ENCODE assay signal across 10 mouse cellular contexts in genomic region chr8:84952612-84953255, GRCm38 (mm10). TPM values are rescaled to one million over a fixed set of nuclear protein-coding genes. Genes with fewer than 3 reads are reported as not detected.
DNase-seq lines count a peak whose midpoint lies in the region; ATAC-seq and TF ChIP-seq lines count a peak whose summit lies in the region.
"Had no signal": no experiment of that assay in that cellular context is flagged by ENCODE, and none has a peak within 500 bp of the region (broad histone marks: within the 10 kb centered on the region; RNA-seq: fewer than 3 reads in every experiment).

No protein-coding gene starts in this region.

- in situ Hi-C loops in ES-E14 (cut with MboI; ENCODE audit: low sequenced_read_pairs in 2 of 2, unreplicated experiment in 2 of 2): loop anchor here in 1 of 2 experiments (25.0 kb wide), 1 partner anchor 460 kb away; no protein-coding TSS in a partner anchor

- peak overlapping the region; percentile 30; the same call in 1 of the 2 replicates for H3K4me2 ChIP-seq in limb, embryonic 13.5 days (replicated peaks)
- H3K4me2 ChIP-seq in myocyte (ENCODE audit: low read depth): peak overlapping the region; percentile 67
- H3K4me2 ChIP-seq in midbrain, embryonic 13.5 days (replicated peaks): no peak overlapping the region
- H3K4me2 ChIP-seq: embryonic facial prominence, embryonic 15.5 days; neural tube, embryonic 12.5 days had no signal

- H3K27ac ChIP-seq in ES-E14 (ENCODE audit: insufficient read depth, low read depth, low read length, poor library complexity, severe bottlenecking): no peak overlapping the region
- no peak overlapping the region for H3K27ac ChIP-seq in limb, embryonic 13.5 days
- H3K27ac ChIP-seq in midbrain, embryonic 13.5 days: no peak overlapping the region
- H3K27ac ChIP-seq: embryonic facial prominence, embryonic 15.5 days; neural tube, embryonic 12.5 days had no signal

- no peak for ATAC-seq in limb, embryonic 13.5 days (ENCODE audit: low FRiP score, low read depth)
- no peak for ATAC-seq in midbrain, embryonic 13.5 days

- peaks cover 56% of the 10 kb centered on the region for H3K27me3 ChIP-seq in limb, embryonic 13.5 days
- H3K27me3 ChIP-seq in myocyte (ENCODE audit: control insufficient read depth, insufficient read depth, insufficient read length): peaks cover 12% of the 10 kb centered on the region
- peaks cover 49% of the 10 kb centered on the region for H3K27me3 ChIP-seq in midbrain, embryonic 13.5 days

- H3K4me3 ChIP-seq in ES-E14 (ENCODE audit: insufficient read depth in 1 of 2, low read depth in 1 of 2, low read length in 2 of 2, poor library complexity in 1 of 2, severe bottlenecking in 1 of 2): peak overlapping the region; percentile 57 to 60
- no peak overlapping the region for H3K4me3 ChIP-seq in limb, embryonic 13.5 days
- no peak overlapping the region for H3K4me3 ChIP-seq in myocyte
- no peak overlapping the region for H3K4me3 ChIP-seq in midbrain, embryonic 13.5 days (replicated peaks)
- H3K4me3 ChIP-seq: embryonic facial prominence, embryonic 15.5 days; neural tube, embryonic 12.5 days had no signal

- H3K36me3 ChIP-seq in ES-E14 (ENCODE audit: control insufficient read depth, insufficient read depth, low read length, poor library complexity, severe bottlenecking) (peaks cover 5% of the 10 kb centered on the region), myocyte (ENCODE audit: control insufficient read depth, insufficient read depth) (no peaks in the 10 kb centered on the region)
- H3K36me3 ChIP-seq in limb, embryonic 13.5 days: peaks cover 12% of the 10 kb centered on the region
- H3K36me3 ChIP-seq in midbrain, embryonic 13.5 days: peaks cover 6% of the 10 kb centered on the region

- TF ChIP-seq POLR2A in myocyte (IDR thresholded peaks at IDR 0.05; ENCODE audit: insufficient read length, low read depth): no peak

- peaks cover 2 to 6% of the 10 kb centered on the region in 2 experiments; a peak in 2 of 4 replicates for H3K4me1 ChIP-seq in ES-E14 (ENCODE audit: control insufficient read depth in 2 of 2, insufficient read depth in 2 of 2, low read length in 2 of 2, poor library complexity in 1 of 2)
- no peaks in the 10 kb centered on the region for H3K4me1 ChIP-seq in limb, embryonic 13.5 days
- no peaks in the 10 kb centered on the region; the same call in 1 of the 2 replicates for H3K4me1 ChIP-seq in midbrain, embryonic 13.5 days (replicated peaks)
- H3K4me1 ChIP-seq: embryonic facial prominence, embryonic 15.5 days; neural tube, embryonic 12.5 days had no signal

- H3ac ChIP-seq in myocyte (ENCODE audit: control insufficient read depth, insufficient read length): no peak overlapping the region

- no peaks in the 10 kb centered on the region for H3K79me2 ChIP-seq in myocyte (ENCODE audit: control insufficient read depth, insufficient read depth)

- H3K9ac ChIP-seq in ES-E14 (ENCODE audit: insufficient read depth, low read depth, low read length, poor library complexity, severe bottlenecking): peak overlapping the region; percentile 38; the same call in 1 of the 2 replicates
- no peak overlapping the region for H3K9ac ChIP-seq in limb, embryonic 13.5 days
- no peak overlapping the region for H3K9ac ChIP-seq in midbrain, embryonic 13.5 days (replicated peaks)
- H3K9ac ChIP-seq: embryonic facial prominence, embryonic 15.5 days; neural tube, embryonic 12.5 days had no signal

- peak; percentile 43 for DNase-seq in CD4-positive helper T cell, adult 2 months (ENCODE audit: low read depth, low spot score)
- DNase-seq in ES-E14 (ENCODE audit: low read depth, low spot score): no peak
- peak; percentile 47 for DNase-seq in heart, adult 8-10 months (ENCODE audit: low spot score)
- no peak for DNase-seq in ovary, postnatal 14 days (ENCODE audit: low spot score)
- DNase-seq in right cerebral cortex, postnatal 10 days (ENCODE audit: low spot score in 2 of 2): no peak

- 7% methylated on average over 18 of the region's 18 CpGs for WGBS in limb, embryonic 13.5 days
- WGBS in midbrain, embryonic 13.5 days: 12% methylated on average over 18 of the region's 18 CpGs

- no peaks in the 10 kb centered on the region for H3K9me3 ChIP-seq in ES-E14 (ENCODE audit: control insufficient read depth, insufficient read depth, low read depth, low read length)
- H3K9me3 ChIP-seq in limb, embryonic 13.5 days: no peaks in the 10 kb centered on the region
- no peaks in the 10 kb centered on the region for H3K9me3 ChIP-seq in midbrain, embryonic 13.5 days
- H3K9me3 ChIP-seq: embryonic facial prominence, embryonic 15.5 days; neural tube, embryonic 12.5 days had no signal

TF ChIP-seq in ES-E14, 5 proteins besides CTCF, POLR2A, EP300 and RAD21:
- TF ChIP-seq CHD2 (IDR thresholded peaks at IDR 0.05; ENCODE audit: low read depth, low read length) (no peak), ZC3H11A (IDR thresholded peaks at IDR 0.05; ENCODE audit: borderline replicate concordance, low read depth, low read length) (no peak), HCFC1 (IDR thresholded peaks at IDR 0.05; ENCODE audit: borderline replicate concordance, insufficient read depth, low read length) (no peak), MAFK (IDR thresholded peaks at IDR 0.05; ENCODE audit: insufficient read depth, low read depth, low read length) (no peak), ZNF384 (IDR thresholded peaks at IDR 0.05; ENCODE audit: low read depth, low read length) (no peak)
TF ChIP-seq in ES-E14: peak in this region for 0.

TF ChIP-seq in myocyte, 11 proteins besides CTCF, POLR2A, EP300 and RAD21:
- peak; percentile 79 for TF ChIP-seq SRF (IDR thresholded peaks at IDR 0.05; ENCODE audit: control insufficient read depth, insufficient read length, low read depth)
- no peak for TF ChIP-seq MYOG (IDR thresholded peaks at IDR 0.05; ENCODE audit: control insufficient read depth in 1 of 3, insufficient read depth in 1 of 3, insufficient read length in 2 of 3, low read depth in 2 of 3)

RNA-seq across cellular contexts. Expression of gene Rtbdn, which starts 5.9 kb away (rescaled TPM):
- 0.13 TPM in 1 of 2 replicates, not detected in the other for total RNA-seq in ES-E14 (2012; rRNA removed)
- not detected for total RNA-seq in heart, adult 8-10 months (2022)
- polyA plus RNA-seq in limb, embryonic 13.5 days (2015; fragmentation: Nextera tagmentation; extraction: Ambion mirVana): 0.20 and 0.47 TPM in 2 replicates
- not detected for polyA plus RNA-seq in myocyte (2012; fragmentation: generic; extraction: Trizol)
- 1.9 and 2.7 TPM in 2 replicates for polyA plus RNA-seq in midbrain, embryonic 13.5 days (2015; fragmentation: Nextera tagmentation; extraction: Ambion mirVana)

RNA-seq across cellular contexts. Expression of gene Mast1, which starts 15.6 kb away (rescaled TPM):
- 1.4 and 2.5 TPM in 2 replicates for total RNA-seq in ES-E14 (2012; rRNA removed)
- under 1 TPM; 0.06 to 0.19 (median 0.13) TPM for total RNA-seq in heart, adult 8-10 months (2022)
- polyA plus RNA-seq in limb, embryonic 13.5 days (2015; fragmentation: Nextera tagmentation; extraction: Ambion mirVana): 0.32 and 0.55 TPM in 2 replicates
- not detected for polyA plus RNA-seq in myocyte (2012; fragmentation: generic; extraction: Trizol)
- polyA plus RNA-seq in midbrain, embryonic 13.5 days (2015; fragmentation: Nextera tagmentation; extraction: Ambion mirVana): 55.6 and 56.1 TPM in 2 replicates

RNA-seq across cellular contexts. Expression of gene Gm49661, which starts 16.5 kb away (rescaled TPM):
- total RNA-seq in ES-E14 (2012; rRNA removed): not detected in 2 replicates
- 1 to 10 TPM in 2 of 4 experiments, not detected in 2; 2.4 to 5.9 TPM for total RNA-seq in heart, adult 8-10 months (2022)
- polyA plus RNA-seq in limb, embryonic 13.5 days (2015; fragmentation: Nextera tagmentation; extraction: Ambion mirVana): not detected in 2 replicates
- not detected for polyA plus RNA-seq in myocyte (2012; fragmentation: generic; extraction: Trizol)
- polyA plus RNA-seq in midbrain, embryonic 13.5 days (2015; fragmentation: Nextera tagmentation; extraction: Ambion mirVana): not detected in 2 replicates
- polyA plus RNA-seq: embryonic facial prominence, embryonic 15.5 days; neural tube, embryonic 12.5 days had no signal

RNA-seq across cellular contexts. Expression of gene Prdx2, which starts 16.7 kb away (rescaled TPM):
- 259 and 328 TPM in 2 replicates for total RNA-seq in ES-E14 (2012; rRNA removed)
- 100 to 1,000 TPM; 644 to 711 (median 676) TPM for total RNA-seq in heart, adult 8-10 months (2022)
- polyA plus RNA-seq in limb, embryonic 13.5 days (2015; fragmentation: Nextera tagmentation; extraction: Ambion mirVana): 961 and 978 TPM in 2 replicates
- 432 TPM for polyA plus RNA-seq in myocyte (2012; fragmentation: generic; extraction: Trizol)
- 1,603 and 1,658 TPM in 2 replicates for polyA plus RNA-seq in midbrain, embryonic 13.5 days (2015; fragmentation: Nextera tagmentation; extraction: Ambion mirVana)

RNA-seq across cellular contexts. Expression of gene Rnaseh2a, which starts 16.8 kb away (rescaled TPM):
- total RNA-seq in ES-E14 (2012; rRNA removed): 160 and 174 TPM in 2 replicates
- total RNA-seq in heart, adult 8-10 months (2022): 10 to 100 TPM; 41.9 to 61.3 (median 55.0) TPM
- 90.9 and 93.2 TPM in 2 replicates for polyA plus RNA-seq in limb, embryonic 13.5 days (2015; fragmentation: Nextera tagmentation; extraction: Ambion mirVana)
- 74.1 TPM for polyA plus RNA-seq in myocyte (2012; fragmentation: generic; extraction: Trizol)
- polyA plus RNA-seq in midbrain, embryonic 13.5 days (2015; fragmentation: Nextera tagmentation; extraction: Ambion mirVana): 66.5 and 68.6 TPM in 2 replicates

Comparison
In these comparisons a context has a peak if more than half of its experiments do, and no peak if none do; other contexts are left out.
1. DNase-seq: peak in CD4-positive helper T cell, adult 2 months (single experiment) and heart, adult 8-10 months (single experiment); none in ES-E14 (single experiment), ovary, postnatal 14 days (single experiment) and right cerebral cortex, postnatal 10 days (0 of 2).
2. H3K4me3 ChIP-seq: peak in ES-E14 (2 of 2); none in limb, embryonic 13.5 days (single experiment), myocyte (single experiment) and midbrain, embryonic 13.5 days (single experiment).
3. RNA of gene Mast1, which starts 15.6 kb away (polyA plus RNA-seq): 55.6 to 56.1 TPM in midbrain, embryonic 13.5 days; 0.32 to 0.55 TPM in limb, embryonic 13.5 days and not detected in myocyte (single experiment); every median in the first group is over 10 times any median in the second.